Mouse (Mus musculus) adrenal gland (tissue): Measurements from ENCODE around the gene 4930518I15Rik.
"Not testable (repeated sequence)": the region's sequence is repeated elsewhere in the genome, so short reads cannot be mapped to it uniquely, and the experiment has no call there.

ENCODE experiments used
- intact Hi-C: fragments of 180-260 bp; cut with DNase I; formaldehyde crosslinking; loops from one replicate; pipeline ENCODE4 v1.15.1; 2025

4930518I15Rik gene

DNA sequence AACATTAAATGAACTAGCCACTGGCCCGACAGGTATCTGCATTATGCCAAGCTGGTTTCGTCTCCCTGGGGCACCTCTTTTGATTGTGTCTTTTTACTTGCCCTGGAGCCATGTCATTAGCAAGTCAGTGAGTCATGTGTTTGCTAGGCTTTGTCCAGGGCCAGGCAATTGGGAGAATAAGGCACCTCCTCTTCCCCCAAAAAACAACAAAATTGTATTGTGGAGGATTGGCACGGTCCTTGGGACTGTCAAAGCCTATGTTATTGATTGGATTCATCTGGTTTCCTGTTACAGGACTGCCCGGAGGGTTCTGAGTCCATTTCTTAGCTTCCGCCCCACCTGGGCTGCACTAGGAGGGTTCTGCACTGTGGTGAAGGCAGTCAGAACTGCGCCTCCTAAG is 10.1 kb downstream of the 4930518I15Rik start:
- intact Hi-C loops: no loop called here

DNA sequence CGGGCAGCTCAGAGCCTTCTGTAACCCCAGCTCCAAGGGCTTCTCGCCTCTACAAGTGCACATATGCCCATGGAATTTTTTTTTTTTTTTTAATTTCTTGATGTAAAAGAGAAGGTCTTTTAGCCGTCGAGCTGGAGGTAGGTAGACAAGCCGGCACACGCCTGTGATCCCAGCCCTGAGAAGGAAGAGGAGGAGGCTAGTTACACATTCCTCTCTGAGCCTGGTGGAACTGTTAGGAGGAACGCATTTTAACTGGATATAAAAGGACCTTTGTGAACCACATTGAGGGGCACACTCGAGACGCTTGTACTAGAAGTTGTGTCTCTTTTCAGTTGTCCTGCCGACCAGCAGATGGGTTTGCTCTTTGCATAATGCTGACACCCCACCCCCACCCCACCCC is 13.0 kb downstream of the 4930518I15Rik start:
- intact Hi-C loops: no loop called here

DNA sequence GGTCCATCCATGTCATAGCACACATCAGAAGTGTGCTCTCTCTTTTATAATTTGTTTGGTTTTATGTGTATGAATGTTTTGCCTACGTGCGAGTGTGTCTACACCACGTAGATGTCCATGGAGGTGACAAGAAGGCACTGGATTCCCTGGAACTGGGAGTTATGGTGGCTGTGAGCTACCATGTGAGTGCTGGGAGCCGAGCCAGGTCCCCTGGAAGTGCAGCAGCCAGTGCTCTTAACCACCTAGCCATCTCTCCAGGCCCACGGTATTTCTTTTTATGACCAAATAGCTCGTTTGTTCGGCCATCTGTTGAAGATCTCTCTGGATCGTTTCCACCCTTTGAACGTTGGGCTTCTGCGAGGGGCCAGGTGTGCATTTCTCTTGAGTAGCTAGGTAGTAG is 14.4 kb downstream of the 4930518I15Rik start:
- intact Hi-C loops: no loop called here

DNA sequence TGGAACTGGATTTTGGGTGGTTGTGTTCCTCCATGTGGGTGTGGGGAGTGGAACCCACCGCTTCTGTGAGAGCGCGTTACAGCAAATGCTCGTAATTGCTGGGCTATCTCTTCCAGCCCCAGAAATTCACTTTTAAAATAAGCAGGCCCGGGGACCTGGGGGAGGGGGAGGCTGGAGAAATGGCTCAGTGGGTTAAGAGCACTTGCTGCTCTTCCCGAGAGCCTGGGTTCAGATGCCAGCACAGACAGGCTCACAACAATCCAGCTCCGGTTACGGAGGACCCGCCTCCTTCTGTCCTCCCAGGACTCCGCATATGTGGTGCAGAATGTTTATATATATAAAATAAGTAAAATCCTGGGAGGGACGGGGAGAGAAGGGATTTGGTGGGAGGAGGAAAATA is 15.0 kb downstream of the 4930518I15Rik start:
- intact Hi-C loops: no loop called here

DNA sequence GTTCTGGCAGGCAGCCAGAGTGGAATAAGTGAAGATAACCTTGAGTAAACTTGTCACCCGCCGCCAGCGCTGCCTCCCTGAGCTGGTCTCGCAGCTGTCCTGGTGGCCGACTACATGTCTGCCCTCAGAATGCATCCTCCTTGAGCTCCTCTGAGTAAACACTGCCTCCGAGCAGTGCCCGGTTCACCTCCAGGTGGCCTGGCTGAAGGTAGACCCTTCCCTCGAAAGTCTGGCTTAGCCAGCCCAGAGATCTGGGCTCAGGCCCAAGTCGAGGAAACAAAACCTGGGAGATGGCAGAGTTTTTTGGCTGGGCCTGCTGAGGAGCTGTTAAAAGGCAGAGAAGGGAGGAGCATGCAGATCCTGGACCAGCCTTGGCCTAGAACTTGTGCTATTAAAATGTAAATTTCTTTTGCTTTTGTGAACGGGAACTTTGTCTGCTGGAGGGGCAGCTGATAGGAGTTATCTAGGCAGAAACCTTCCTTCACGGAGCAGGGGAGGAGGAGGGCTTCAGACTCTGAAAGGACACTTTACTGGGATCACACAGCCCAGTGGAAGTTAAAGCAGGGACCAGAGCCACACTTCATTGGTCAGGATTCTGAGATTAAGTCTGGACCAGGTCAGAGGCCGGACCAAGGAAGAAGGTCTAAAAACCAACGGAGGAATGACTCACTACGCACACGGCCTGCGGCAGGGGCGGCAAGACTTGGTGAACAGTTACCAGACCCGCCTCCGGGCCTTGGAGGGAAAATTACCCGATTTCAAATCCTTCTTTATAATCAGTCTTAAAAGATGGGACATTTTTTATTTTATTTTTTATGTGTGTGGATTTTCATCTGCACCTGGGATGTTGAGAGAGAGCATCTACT is 15.7 kb downstream of the 4930518I15Rik start:
- intact Hi-C loops: no loop called here

DNA sequence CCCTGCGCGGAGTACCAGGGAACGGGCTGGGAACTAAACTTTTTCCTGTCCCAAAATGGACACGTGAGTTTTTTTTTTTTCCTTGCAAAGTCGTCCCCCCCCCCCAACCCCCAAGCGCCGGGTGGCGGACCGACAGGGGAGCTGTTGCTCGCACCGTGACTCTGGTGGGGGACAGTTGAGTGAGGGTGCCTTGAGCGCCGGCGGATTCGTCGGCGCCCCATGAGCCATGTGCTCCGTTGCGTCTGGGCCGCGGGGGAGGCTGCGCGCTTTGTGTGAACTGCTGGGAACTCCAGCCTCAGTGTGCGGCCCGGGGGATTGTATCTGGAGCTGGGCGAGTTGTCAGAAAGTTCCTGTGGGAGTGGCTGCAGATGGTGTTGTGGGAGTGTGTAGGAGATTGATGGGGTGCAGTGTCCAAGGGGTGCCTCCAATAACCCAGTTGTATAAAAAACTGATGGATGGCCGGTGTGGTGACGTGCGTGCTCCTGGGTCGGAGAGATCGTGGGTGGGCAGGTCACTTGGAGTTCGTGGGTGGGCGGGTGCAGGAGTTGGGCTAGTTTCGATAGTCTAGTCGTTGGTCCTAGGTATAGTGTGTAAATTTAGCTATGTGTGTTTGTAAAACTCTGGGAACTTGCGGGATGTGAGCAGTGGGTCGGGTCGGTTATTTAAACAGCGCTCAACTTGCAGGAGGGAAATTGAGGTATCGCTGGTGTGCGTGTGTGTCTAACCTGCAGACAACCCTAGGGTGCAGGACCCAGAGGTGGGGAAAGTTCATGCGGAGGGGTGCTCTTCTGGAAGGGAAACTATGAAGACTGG is 16.5 kb downstream of the 4930518I15Rik start:
- intact Hi-C loops: no loop called here

DNA sequence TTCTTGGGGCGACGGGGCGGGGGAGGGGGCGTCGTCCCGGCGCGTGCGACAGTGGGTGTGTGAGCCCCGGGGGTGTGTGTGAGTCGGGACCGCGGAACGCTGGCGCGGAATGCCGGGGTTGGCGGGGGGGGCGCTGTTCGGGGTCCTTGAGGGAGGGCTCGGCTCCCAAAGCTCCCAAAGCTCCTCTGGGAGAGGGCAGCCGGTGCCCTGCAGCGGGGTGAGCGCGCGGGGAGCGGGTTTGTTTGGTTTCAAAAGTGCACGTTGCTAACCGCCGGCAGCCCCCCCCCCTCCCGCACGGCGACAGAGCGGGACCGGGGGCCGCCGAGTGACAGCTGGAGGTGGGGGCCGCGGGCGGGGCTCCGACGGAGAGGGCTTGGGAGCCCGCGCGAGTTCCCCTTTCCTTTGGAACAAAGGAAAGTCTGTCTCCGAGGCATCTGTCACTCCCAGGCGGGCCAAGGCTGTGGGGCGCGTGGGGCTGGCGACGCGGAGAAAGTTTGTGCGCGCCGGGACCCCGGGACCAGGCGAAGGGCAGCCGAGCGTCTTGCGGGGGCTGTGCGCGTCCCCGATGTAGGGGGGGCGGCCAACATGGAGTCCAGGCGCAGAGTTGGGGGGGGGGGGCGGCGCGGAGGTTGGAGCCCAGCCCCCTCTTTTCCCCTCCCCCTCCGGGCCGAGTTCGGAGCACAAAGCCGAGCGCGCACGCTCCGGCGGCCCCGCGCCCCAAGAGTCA is 17.3 kb downstream of the 4930518I15Rik start:
- intact Hi-C loops: no loop called here

DNA sequence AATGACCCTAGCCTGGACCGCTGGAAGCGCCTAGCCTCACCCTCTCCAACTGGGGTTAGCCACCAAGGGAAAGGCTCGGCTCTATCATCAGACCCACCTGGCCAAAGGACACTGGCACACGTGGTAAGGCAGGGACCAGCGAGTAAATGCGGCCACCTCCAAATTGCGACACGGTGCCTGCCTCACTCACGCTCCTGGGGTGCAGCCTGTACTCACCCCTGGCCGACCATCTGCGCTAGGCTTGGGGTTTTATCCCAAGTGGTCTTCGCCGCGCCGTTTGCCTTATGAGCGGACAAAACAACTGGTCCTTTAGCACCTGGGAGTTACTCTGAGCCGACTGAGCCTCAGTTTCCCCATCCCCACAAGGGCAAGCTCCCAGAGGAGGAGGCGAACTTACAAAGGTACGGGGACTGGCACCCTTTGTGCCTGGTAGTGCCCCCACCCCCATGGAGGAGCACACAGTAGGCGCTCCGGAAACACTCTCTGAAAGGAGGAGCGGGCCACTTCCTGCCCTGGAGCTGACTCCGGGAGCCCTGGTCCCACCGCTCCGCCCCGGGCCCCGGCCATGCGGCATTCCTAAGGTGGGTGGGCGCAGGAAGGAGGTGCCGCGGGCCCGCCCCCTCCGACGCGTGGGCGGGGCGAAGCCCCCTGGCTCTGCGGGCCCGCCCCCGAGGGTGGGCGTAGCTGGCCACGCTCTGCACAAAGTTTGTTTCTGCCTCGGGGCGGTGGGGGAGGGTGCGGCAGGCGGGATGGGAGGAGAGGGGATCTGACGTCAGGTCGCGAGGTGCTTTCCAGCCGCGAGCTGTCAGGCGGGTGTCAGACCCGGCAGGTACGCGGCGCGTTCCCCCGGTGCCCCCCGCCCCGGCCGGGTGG is 18.2 kb downstream of the 4930518I15Rik start, which contains the start of gene Tgif2:
TSS of gene Tgif2 (plus strand) at position 689 of the 873 bp plus-strand sequence.
- intact Hi-C loops: no loop called here

DNA sequence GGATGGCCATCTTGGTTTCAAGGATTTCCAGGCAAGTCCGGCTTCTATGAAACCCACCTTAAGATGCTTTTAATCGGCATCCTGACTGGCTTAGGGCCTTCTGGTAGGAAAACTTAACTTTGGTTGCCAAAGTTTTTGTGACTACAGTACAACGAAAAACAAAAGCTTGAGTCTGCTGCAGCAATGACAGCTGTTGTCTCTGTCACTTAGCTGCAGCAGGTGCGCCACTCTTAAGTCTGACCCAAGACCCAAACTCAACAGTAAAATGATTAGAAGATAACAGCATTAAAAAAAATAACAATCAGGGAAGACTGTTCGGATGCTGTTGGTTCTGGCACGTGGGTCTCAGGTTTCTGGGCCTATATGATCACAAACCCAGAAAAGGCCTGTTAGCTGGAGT is 18.9 kb downstream of the 4930518I15Rik start:
- intact Hi-C loops: no loop called here

DNA sequence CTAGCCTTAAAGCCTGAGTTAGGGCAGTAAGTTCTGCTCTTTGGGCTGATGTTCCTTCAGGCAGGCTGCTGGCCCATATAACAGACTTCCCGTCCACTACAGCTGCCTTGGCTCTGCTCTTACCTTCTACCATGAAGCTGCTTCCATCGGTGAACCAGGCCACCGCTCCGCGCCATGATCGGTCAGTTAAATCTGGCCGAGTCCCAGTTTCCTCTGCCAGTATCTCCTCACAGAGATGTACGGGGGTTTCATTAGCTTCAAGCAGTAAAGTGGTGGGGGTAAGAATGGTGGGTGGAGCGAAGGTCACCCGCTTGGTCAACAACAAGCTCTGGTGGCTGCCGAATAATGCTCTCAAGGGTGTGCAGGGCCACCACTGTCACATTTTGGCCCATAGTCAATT is 23.4 kb downstream of the 4930518I15Rik start:
- intact Hi-C loops: no loop called here

DNA sequence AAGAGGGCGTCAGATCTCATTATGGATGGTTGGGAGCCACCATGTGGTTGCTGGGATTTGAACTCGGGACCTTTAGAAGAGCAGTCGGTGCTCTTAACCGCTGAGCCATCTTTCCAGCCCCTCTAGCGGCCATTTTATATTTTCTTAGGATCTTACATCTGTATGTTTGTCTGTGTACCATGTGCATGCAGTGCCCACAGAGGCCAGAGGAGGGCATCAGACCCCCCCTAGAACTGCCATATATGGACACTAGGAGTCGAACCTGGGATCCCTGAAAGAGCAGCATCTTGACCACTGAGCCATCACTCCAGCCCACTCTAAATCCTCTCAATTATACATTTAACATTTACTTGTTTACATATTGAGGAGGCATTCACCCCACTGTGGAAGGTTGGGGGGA is 32.6 kb downstream of the 4930518I15Rik start:
- intact Hi-C loops: not testable (repeated sequence)

DNA sequence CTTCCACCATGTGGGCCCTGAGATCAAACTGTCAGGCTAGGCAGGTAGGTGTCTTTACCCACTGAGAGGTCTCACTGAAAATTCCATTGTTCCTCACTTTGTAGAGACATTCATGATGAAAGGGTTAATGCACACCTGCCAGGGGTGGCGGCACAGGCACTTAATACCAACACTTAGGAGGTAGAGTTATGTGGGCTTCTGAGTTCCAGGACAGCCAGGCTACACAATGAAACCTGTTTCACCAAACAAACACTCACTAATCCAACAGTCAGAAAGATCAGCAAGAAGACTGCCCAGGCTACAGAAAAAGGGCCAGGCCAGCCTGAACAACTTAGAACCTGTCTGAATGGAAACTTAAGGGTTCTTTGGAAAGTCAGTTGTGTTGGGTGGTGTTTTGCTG is 41.6 kb downstream of the 4930518I15Rik start:
- intact Hi-C loops: no loop called here

DNA sequence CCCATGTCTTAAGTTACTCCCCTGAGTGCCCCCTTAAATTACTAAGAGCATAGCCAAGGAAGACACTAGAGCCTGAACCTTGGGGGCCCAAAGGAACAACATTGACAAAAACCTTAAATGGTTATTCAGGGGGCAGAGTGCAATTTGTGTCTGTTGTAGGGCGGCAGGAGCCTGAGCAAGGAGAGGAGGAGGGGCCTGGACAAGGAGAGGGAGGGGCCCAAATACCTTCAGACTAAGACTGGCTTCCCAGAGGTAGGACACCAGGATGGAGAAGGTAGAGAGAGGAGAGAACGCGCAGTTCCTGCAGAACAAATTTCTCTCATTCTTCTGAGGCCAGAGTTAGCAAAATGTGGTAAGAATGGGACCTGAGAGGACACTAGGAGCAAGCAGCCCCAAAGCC is 42.3 kb downstream of the 4930518I15Rik start:
- intact Hi-C loops: no loop called here

DNA sequence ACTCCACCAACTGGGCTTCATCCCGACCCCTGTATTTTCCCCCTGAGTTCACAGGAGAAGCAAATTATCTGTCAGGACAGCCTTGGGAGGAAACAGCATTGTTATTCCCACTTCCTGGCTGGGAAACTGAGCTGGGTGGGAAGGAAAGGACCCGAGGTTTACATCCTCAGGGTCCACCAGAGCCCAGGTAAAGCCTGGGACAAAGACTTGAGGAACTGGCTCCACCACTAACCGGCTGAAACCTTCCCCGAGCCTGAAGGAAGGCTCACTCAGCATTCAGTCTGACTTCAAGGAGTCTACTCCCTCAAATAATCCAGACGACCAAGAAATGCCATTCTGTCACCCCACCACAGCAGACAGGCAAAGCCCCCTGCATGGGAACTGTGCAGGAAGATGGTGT is 42.9 kb downstream of the 4930518I15Rik start:
- intact Hi-C loops: loop anchor here (5.0 kb wide), 1 partner anchor 277 kb away; no protein-coding TSS in a partner anchor

DNA sequence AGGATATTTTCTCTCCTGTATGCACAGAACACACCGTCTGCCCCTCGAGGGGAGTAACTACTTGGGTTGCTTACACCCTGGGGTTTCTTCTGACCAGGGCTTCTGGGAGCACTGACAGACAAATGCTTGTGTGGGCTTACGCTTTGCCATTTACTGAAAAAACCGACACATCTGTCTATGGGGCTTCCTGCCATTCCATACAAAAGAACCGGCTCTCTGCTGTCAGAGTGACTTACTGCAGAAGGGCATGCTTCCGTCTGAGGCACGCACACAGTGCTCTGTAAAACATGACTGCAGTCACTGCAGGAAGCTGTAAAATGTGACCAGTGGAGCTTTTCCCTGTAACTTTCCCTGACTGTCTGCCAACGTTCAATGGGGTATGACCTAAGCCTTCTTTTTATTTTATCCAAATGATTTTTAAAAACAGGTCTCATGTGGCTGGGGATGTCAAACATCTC is 43.4 kb downstream of the 4930518I15Rik start:
- intact Hi-C loops: loop anchor here (5.0 kb wide), 1 partner anchor 278 kb away; no protein-coding TSS in a partner anchor

DNA sequence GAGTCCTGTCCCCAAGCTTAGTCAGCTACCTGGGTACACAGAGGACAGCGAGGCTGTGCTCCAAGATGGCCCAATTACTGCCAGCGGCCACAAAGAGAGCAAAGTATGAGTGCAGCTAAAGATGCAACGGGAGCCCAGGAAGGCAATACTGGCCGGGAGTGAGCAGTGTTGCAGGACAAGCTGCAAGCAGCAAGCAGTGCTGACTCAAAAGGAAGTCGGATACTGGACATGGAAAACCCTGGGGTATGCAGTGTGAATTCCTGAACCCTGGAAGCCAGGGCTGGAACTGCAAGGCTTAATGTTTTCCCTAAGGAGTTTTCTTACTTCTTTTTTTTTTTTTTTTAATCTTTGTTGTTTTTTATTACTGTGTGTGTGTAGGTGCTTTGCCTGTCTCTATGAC is 46.2 kb downstream of the 4930518I15Rik start:
- intact Hi-C loops: loop anchor here (5.0 kb wide), 1 partner anchor 281 kb away; no protein-coding TSS in a partner anchor

DNA sequence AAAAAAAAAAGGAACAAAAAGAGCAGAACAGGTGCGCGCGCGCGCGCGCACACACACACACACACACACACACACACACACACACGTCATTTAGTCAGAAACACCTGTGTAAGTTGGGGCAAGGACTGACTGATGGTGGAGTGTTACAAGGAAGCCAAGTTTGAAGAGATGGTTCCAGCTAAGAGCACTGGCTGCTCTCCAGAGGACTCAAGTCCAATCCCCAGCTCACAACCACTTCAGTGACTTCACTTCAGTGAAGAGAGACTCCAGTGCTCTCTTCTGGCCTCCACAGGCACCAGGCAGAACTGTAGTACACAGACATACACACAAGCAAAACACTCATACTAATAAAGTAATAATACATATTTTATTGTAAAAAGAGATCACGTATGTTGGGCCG is 47.0 kb downstream of the 4930518I15Rik start:
- intact Hi-C loops: loop anchor here (5.0 kb wide), 1 partner anchor 282 kb away; no protein-coding TSS in a partner anchor

DNA sequence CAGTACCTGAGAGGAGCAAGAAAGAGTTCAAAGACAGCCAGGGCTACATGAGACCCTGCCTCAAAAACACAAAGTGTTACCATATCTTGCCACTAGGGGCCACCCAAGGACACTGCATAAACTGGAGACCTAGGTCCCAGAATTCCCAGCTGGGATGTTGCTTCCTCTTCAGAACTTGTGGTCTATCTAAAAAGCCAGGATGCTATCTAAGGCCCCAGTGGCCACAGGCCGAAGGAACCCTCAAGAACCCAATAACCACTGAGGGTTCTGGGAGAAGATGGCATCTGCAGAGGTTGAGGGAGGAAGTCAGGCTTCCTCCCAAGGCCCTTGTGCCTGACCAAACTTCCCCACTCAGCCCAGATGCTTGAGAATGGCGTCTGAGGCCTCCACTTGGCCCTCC is 48.2 kb downstream of the 4930518I15Rik start:
- intact Hi-C loops: loop anchor here (5.0 kb wide), 1 partner anchor 43 kb away; no protein-coding TSS in a partner anchor

DNA sequence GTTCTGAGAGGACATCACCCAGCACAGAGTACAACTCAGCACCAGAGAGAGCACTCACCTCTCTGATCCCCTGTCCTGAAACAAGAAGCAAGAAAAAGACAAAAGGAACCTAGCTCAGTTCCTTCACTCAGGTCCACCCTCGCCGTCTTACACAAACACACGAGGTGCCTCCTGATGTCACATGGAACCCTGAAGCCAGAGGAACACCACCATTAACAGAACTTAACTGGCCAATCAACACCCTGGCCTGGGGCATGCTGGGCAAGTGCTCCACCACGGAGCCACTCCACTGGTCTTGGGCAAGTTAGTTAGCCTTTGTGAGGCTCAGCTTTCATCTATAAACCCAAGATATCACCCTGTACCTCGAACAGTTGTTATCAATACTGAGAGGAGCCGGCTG is 50.9 kb downstream of the 4930518I15Rik start:
- intact Hi-C loops: loop anchor here (5.0 kb wide), 1 partner anchor 45 kb away; no protein-coding TSS in a partner anchor
